Mouse (Mus musculus): ENCODE measurements around the gene Celsr1.
"Not testable (repeated sequence)": the region's sequence is repeated elsewhere in the genome, so short reads cannot be mapped to it uniquely, and the experiment has no call there.

Gene Celsr1

DNA sequence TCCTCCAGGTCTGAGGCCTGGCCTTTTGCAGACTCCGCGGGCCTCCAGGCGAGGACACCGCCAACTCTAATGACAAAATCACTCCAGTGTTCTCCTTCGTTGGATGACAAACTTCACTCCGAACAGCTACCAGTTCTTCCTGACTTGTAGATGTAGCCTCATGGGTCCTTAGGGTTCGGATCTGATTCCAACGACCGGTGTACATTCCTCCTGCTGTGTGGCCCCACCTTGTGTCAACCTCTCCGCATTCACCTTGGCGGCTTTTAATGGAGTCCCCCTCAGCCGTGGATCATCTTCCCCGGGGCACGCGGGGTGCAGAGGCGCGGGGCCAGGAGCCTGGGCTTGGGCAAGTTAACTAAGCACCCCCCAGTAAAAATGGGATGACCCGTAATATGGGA lies 154.1 kb downstream of the Celsr1 start:
- no peak for DNase-seq

DNA sequence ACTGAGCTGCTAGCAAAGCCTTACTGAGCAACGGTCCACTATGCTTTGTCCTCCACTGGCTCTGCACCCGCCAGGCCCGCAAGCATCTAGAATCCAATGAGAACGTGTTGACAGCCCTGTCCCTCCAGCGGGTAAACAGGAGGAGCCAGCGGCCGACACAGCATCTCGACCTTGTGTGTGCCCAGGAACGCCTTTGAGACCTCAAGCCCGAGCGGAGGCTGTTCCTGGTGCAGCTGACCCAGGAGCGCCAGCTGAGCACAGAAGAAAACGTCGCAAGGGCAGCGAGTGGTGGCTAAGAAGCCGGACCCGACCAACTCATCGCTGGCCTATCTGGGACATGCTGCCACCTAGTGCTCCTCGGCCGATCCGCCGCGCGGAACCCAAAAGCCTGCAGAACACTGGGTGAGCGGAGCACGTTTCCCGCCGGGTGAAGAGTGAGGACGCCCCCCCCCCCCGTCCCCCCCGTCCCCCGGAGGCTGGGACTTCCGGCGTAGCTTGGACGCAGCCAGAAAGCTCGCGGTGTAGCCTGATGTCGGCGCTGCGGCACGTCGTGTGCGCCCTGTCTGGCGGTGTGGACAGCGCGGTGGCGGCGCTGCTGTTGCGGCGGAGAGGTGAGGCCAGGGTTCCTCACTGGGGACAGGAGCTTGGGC lies 154.6 kb downstream of the Celsr1 start, which contains the start of gene Trmu:
TSS of gene Trmu (plus strand) at position 465 of the 650 bp plus-strand sequence.
- DNase-seq = peak; percentile 92

DNA sequence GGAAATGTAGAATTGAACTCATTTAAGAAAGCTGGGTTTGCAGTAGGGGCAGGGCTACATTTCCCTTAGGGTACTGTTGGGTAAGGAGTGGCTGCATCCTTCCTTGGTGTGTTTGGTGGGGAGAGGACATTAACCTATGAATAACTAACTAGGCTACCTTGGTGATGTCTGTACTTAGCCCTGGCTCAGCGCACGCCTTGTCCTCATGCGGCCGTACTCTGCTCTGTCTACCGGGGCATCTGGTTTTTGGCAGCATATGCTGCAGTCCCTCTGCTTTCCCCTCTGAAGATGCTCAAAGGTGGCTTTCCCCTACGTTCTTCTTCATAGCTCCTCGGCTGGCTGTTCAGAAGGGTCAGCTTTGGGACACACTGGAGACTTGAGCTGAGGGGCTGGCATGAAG lies 156.2 kb downstream of the Celsr1 start:
- peak; percentile 70 for DNase-seq

DNA sequence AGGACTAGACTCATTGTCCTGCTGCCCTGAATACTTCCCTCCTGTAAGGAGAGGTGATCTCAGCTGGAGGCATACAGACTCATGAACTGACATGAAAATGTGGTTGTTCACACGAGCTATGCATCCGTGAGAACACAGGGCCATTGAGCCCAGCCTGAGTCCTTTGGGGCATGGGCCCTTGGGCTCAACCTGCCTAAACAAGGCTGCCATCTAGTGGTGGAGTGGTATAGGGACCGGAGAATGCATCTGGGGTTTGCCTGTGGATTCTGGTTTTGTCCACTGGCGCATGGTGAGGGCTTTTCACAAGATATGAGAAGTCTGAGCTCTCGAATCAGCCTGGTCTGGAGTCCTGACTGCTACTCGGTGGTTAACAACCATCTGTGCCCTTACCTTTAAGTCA lies 165.9 kb downstream of the Celsr1 start:
- DNase-seq = peak; percentile 59

DNA sequence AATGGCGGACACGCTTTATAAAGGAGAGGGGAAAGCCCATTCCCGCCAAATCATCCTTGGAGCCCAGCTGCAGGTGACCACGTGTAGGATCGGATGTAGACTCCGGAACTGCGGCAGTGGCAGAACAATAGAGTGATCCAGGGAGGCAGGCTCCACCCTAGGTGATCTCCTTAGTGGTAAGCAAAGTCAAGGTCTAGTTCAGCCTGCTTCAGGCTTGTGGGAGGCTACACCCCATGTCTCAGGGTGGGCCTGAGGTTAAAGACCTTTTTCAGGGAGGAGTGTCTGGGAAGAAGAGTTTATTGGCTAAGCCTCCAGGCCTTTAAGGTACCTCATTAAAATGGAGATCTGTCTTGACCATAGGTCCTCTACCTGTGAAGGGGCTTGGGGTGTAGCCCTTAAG lies 167.7 kb downstream of the Celsr1 start:
- DNase-seq = not testable (repeated sequence)

DNA sequence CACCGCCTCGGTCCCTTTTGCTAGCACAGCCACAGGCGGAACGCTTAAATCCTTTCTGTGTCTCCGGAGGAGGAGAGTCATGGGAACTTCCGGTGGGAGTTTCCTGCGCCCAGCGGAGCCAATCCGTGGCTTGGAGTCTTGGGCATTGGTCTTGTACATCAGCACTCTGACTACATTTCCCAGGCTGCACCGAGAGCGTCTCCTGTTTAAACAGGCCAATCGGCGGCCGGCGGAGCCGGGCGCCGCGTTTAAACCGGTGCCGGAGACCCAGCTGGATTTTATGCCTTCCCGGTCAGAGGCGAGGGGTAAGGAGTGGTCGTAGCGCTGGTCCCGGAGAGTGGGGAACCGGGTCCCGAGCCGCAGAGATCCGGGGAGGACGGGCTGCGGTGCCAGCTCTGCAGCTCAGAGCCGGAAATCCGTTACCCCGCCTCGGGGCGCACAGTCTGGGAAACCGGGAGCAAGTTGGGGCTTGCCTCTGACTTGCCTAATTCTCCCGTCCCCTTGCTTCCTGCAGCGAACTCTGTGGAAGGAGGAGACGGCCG lies 174.0 kb downstream of the Celsr1 start, which contains the start of gene Gtse1:
TSS of gene Gtse1 (plus strand) at position 256 of the 542 bp plus-strand sequence.
- DNase-seq = peak; percentile 95

DNA sequence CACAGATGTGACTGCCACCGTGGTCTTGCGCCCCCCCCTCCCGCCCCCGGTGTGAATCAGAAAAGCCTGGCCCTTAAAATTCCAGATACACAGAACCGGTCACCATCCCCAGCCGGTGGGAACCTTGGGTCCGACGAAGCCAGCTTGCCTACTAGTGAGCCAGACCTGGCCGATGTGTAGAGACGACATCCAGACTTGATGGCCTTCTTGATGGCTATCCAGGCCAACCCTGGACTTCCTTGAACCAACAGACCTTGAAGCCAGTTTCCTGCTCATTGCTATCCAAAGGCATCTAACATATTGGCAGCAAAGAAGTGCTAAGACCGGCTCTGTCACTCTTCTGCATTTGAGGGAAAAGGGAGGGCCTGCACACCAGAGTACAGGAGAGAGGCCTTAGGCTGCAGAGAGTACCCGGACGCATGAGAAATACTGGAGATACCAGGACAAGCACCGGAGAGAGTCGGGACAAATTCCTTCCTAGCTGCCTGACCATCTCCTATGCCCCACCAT lies 174.5 kb downstream of the Celsr1 start:
- no peak for DNase-seq

DNA sequence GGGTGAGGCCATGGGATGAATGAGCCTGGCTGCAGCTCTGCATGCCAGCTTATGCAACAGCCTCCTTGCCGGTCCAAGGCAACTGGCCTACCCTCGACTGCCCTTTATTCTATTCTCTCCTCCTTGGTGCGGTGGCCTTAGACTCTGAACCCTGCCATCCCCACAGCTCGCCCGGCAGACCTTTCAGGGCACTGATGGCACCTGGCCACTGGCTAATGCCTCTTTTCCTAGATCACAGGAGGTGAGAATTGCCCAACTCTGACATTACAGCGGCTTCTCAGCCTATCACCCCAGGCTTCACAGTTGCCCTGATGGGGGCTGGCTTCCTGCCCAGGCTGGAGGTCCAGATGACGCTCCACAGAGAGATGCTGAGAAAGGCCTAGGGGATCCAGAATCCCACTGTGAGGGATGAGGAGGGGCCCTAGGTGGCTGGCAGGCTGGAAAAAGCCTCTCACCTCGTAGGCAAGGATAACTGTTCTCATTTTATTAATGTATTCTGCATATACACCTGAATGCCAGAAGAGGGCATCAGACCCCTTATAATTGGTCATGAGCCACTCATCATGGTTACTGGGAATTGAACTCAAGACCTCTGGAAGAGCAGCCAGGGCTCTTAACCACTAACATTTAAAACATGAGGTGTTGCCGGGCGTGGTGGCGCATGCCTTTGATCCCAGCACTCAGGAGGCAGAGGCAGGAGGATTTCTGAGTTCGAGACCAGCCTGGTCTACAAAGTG lies 181.8 kb downstream of the Celsr1 start:
- DNase-seq = peak; percentile 73
